Mouse (Mus musculus): ENCODE results near the gene Bcdin3d. TPM values are rescaled to one million over a fixed set of nuclear protein-coding genes. Genes with fewer than 3 reads are reported as not detected.

The Bcdin3d gene
- polyA plus RNA-seq (2017; shearing (Covaris generic)), result 10 to 100 TPM; 20.4 to 22.9 TPM

GRCm38 (mm10) chr15:99474576-99474926, at the start of gene Bcdin3d:
Gene Bcdin3d, minus strand, starts transcription at chr15:99474730.

DNA sequence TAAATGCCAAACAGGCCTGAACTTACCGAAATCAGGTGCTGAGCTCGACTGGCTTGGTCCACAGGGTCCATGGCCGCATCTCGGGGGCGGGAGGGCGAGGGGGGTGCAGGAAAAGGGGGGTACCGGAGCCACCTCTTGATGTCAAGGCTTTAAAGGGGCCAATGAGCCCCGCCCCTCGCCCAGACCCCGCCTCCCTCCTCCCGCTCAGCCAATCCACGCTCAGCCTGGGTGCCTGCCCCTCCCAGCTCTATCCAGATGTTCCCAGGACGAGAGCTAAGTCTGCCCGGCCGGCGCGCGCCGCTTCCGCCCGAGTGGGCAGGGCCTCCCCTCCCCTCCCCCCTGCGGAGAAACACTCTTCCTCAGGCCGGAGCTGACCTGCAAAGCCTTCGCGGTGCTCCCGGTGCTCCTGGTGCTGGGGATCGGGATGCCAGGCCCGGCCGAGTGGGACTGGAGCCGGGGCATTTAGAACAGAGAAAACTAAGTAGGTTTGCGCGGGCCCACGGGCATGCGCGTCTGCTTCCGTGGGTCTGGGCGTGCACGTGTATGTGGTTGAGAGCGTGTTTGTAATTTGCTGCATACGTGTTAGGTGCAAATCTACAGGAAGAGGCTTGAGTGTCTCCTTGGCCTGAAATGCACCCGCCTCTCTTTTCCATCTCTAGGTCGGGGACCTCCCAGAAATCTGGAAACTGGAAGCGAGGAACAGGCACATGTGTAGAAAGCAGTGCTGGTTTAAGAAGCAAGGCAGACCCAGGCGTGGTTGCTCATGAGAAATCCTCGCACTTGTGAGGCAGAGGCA, 16.7 kb downstream of the Bcdin3d start, which contains the start of gene Nckap5l:
Nckap5l (minus strand) TSS at position 143 of the 796 bp plus-strand sequence.

Other genes with a start within 250 kb of the Bcdin3d start
- 1 to 10 TPM; 1.1 to 4.1 TPM for gene Kcnh3, start 249.9 kb downstream of the Bcdin3d start, polyA plus RNA-seq (2017; shearing (Covaris generic))
- gene Mcrs1, start 222.8 kb downstream of the Bcdin3d start, polyA plus RNA-seq (2017; shearing (Covaris generic)), result 100 to 1,000 TPM in 1 of 2 experiments, 10 to 100 TPM in 1; 99.5 to 122 TPM
- gene Prpf40b, start 179.6 kb downstream of the Bcdin3d start, polyA plus RNA-seq (2017; shearing (Covaris generic)), result 10 to 100 TPM in 1 of 2 experiments, 1 to 10 TPM in 1; 4.3 to 17.1 TPM
- under 1 TPM; 0.32 to 0.38 TPM for gene Fam186b, start 178.8 kb downstream of the Bcdin3d start, polyA plus RNA-seq (2017; shearing (Covaris generic))
- 10 to 100 TPM; 44.2 to 45.5 TPM for gene Fmnl3, start 104.2 kb downstream of the Bcdin3d start, polyA plus RNA-seq (2017; shearing (Covaris generic))
- 100 to 1,000 TPM; 146 to 237 TPM for gene Tmbim6, start 81.8 kb downstream of the Bcdin3d start, polyA plus RNA-seq (2017; shearing (Covaris generic))
- 10 to 100 TPM in 1 of 2 experiments, 1 to 10 TPM in 1; 8.0 to 12.3 TPM for gene Nckap5l, start 17.0 kb downstream of the Bcdin3d start, polyA plus RNA-seq (2017; shearing (Covaris generic))
- under 1 TPM; 0.01 to 0.20 TPM for gene Faim2, start 53.4 kb upstream of the Bcdin3d start, polyA plus RNA-seq (2017; shearing (Covaris generic))
- gene Aqp2, start 104.3 kb upstream of the Bcdin3d start, polyA plus RNA-seq (2017; shearing (Covaris generic)), result not detected
- not detected for gene Aqp5, start 116.1 kb upstream of the Bcdin3d start, polyA plus RNA-seq (2017; shearing (Covaris generic))
- not detected for gene Aqp6, start 126.7 kb upstream of the Bcdin3d start, polyA plus RNA-seq (2017; shearing (Covaris generic))
- 10 to 100 TPM; 59.3 to 62.7 TPM for gene Racgap1, start 176.9 kb upstream of the Bcdin3d start, polyA plus RNA-seq (2017; shearing (Covaris generic))
- under 1 TPM; 0.07 to 0.63 TPM for gene Asic1, start 195.6 kb upstream of the Bcdin3d start, polyA plus RNA-seq (2017; shearing (Covaris generic))
- 10 to 100 TPM; 31.0 to 40.1 TPM for gene Smarcd1, start 227.4 kb upstream of the Bcdin3d start, polyA plus RNA-seq (2017; shearing (Covaris generic))
- gene Gm17349, start 230.8 kb upstream of the Bcdin3d start, polyA plus RNA-seq (2017; shearing (Covaris generic)), result not detected
- gene Gpd1, start 242.8 kb upstream of the Bcdin3d start, polyA plus RNA-seq (2017; shearing (Covaris generic)), result under 1 TPM; 0.14 to 0.36 TPM